Mouse (Mus musculus): ENCODE results near the gene Add3. TPM values are rescaled to one million over a fixed set of nuclear protein-coding genes. Genes with fewer than 3 reads are reported as not detected.

Add3 gene
- 15.7 and 19.4 TPM in 2 replicates for polyA plus RNA-seq (2011; ENCODE audit: insufficient read length, low read depth, missing spikeins)

GRCm38 (mm10) chr19:53140044-53140803, at the start of gene Add3:
Gene Add3, plus strand, starts transcription at chr19:53140443.
- peak within 1 kb of the TSS; percentile 55; the same call in 1 of the 2 replicates for H3K27ac ChIP-seq (ENCODE audit: insufficient read depth, low read length)
- H3K4me1 ChIP-seq (ENCODE audit: control insufficient read depth, insufficient read depth, low read length), result no peaks in the 10 kb centered on the region
- TF ChIP-seq CTCF (IDR thresholded peaks at IDR 0.05; ENCODE audit: borderline replicate concordance, insufficient read depth, low read length) (no peak), POLR2A (IDR thresholded peaks at IDR 0.05; ENCODE audit: low read depth, low read length) (peak; percentile 48)
- peak within 1 kb of the TSS; percentile 60 for H3K4me3 ChIP-seq (ENCODE audit: insufficient read depth, low read length)

GRCm38 (mm10) chr19:53090677-53091076, 49.6 kb upstream of the Add3 start:
- H3K27ac ChIP-seq (ENCODE audit: insufficient read depth, low read length), result no peak overlapping the region
- no peaks in the 10 kb centered on the region for H3K4me1 ChIP-seq (ENCODE audit: control insufficient read depth, insufficient read depth, low read length)
- TF ChIP-seq POLR2A (IDR thresholded peaks at IDR 0.05; ENCODE audit: low read depth, low read length), result no peak
- TF ChIP-seq CTCF (IDR thresholded peaks at IDR 0.05; ENCODE audit: borderline replicate concordance, insufficient read depth, low read length), result no peak
- H3K4me3 ChIP-seq (ENCODE audit: insufficient read depth, low read length), result no peak overlapping the region

GRCm38 (mm10) chr19:53092251-53092650, 48.0 kb upstream of the Add3 start:
- TF ChIP-seq POLR2A (IDR thresholded peaks at IDR 0.05; ENCODE audit: low read depth, low read length) (no peak), CTCF (IDR thresholded peaks at IDR 0.05; ENCODE audit: borderline replicate concordance, insufficient read depth, low read length) (no peak)
- no peaks in the 10 kb centered on the region for H3K4me1 ChIP-seq (ENCODE audit: control insufficient read depth, insufficient read depth, low read length)
- no peak overlapping the region for H3K27ac ChIP-seq (ENCODE audit: insufficient read depth, low read length)
- H3K4me3 ChIP-seq (ENCODE audit: insufficient read depth, low read length), result no peak overlapping the region

GRCm38 (mm10) chr19:53093294-53093693, 46.9 kb upstream of the Add3 start:
- Histone ChIP-seq H3K4me1 (ENCODE audit: control insufficient read depth, insufficient read depth, low read length) (no peaks in the 10 kb centered on the region), H3K27ac (ENCODE audit: insufficient read depth, low read length) (no peak overlapping the region), H3K4me3 (ENCODE audit: insufficient read depth, low read length) (no peak overlapping the region)
- no peak for TF ChIP-seq CTCF (IDR thresholded peaks at IDR 0.05; ENCODE audit: borderline replicate concordance, insufficient read depth, low read length)
- no peak for TF ChIP-seq POLR2A (IDR thresholded peaks at IDR 0.05; ENCODE audit: low read depth, low read length)

- Histone ChIP-seq H3K4me1 (ENCODE audit: control insufficient read depth, insufficient read depth, low read length) (no peaks in the 10 kb centered on the region), H3K4me3 (ENCODE audit: insufficient read depth, low read length) (no peak overlapping the region), H3K27ac (ENCODE audit: insufficient read depth, low read length) (no peak overlapping the region)
- TF ChIP-seq POLR2A (IDR thresholded peaks at IDR 0.05; ENCODE audit: low read depth, low read length) (no peak), CTCF (IDR thresholded peaks at IDR 0.05; ENCODE audit: borderline replicate concordance, insufficient read depth, low read length) (no peak)
These were observed 45.6 kb upstream of the Add3 start for GRCm38 (mm10) chr19:53094684-53095083.

GRCm38 (mm10) chr19:53101374-53102300, 38.6 kb upstream of the Add3 start:
- H3K4me3 ChIP-seq (ENCODE audit: insufficient read depth, low read length), result no peak overlapping the region
- TF ChIP-seq POLR2A (IDR thresholded peaks at IDR 0.05; ENCODE audit: low read depth, low read length), result no peak
- H3K4me1 ChIP-seq (ENCODE audit: control insufficient read depth, insufficient read depth, low read length), result no peaks in the 10 kb centered on the region
- H3K27ac ChIP-seq (ENCODE audit: insufficient read depth, low read length), result no peak overlapping the region

GRCm38 (mm10) chr19:53105374-53106090, 34.7 kb upstream of the Add3 start:
- no peak overlapping the region for H3K4me3 ChIP-seq (ENCODE audit: insufficient read depth, low read length)
- TF ChIP-seq POLR2A (IDR thresholded peaks at IDR 0.05; ENCODE audit: low read depth, low read length) (no peak), CTCF (IDR thresholded peaks at IDR 0.05; ENCODE audit: borderline replicate concordance, insufficient read depth, low read length) (no peak)
- H3K27ac ChIP-seq (ENCODE audit: insufficient read depth, low read length), result no peak overlapping the region
- H3K4me1 ChIP-seq (ENCODE audit: control insufficient read depth, insufficient read depth, low read length), result no peaks in the 10 kb centered on the region

GRCm38 (mm10) chr19:53106952-53107351, 33.3 kb upstream of the Add3 start:
- Histone ChIP-seq H3K27ac (ENCODE audit: insufficient read depth, low read length) (no peak overlapping the region), H3K4me3 (ENCODE audit: insufficient read depth, low read length) (no peak overlapping the region), H3K4me1 (ENCODE audit: control insufficient read depth, insufficient read depth, low read length) (no peaks in the 10 kb centered on the region)
- no peak for TF ChIP-seq POLR2A (IDR thresholded peaks at IDR 0.05; ENCODE audit: low read depth, low read length)
- TF ChIP-seq CTCF (IDR thresholded peaks at IDR 0.05; ENCODE audit: borderline replicate concordance, insufficient read depth, low read length), result no peak

Data from embryonic fibroblast, embryonic 13.5 days (primary cell).